Mouse (Mus musculus) heart, adult 8-10 months (tissue): Measurements from ENCODE around the gene Olfr1316. TPM values are rescaled to one million over a fixed set of nuclear protein-coding genes. Genes with fewer than 3 reads are reported as not detected.

ENCODE experiments used
- DNase-seq: peaks from one replicate; pipeline ENCODE4 v3.0.0; 2022; ENCODE audit warnings: low spot score
- total RNA-seq, 4 experiments: library from RNA; stranded (reverse); gene quantifications; 2 replicates each; pipeline ENCODE4 v1.2.4; 2022

Gene Olfr1316
- not detected for total RNA-seq

- no peak for DNase-seq
Measured at GRCm38 (mm10) chr2:112134877-112135276, at the start of gene Olfr1316. Olfr1316 (minus strand) TSS chr2:112134977.

DNA sequence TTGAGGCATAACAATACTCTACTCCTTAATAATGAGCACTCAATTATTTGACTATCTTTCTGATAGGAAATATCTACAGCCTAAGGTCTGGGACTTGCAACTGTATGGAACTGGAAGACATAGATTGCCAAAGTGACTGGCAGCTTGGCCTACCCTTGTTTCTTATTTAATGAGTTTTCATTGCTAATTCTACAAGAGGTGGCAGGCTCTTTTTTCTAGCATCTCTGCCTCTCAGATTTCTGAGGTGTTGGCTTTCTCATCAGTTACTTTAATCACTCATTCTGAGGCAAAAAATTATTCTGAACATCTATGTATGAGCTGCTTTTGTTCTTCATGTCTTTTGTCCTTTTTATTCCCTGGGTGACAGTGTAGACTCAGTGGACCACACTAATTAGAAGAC is 19.1 kb upstream of the Olfr1316 start, which contains the start of gene Olfr1318:
Olfr1318 (plus strand) TSS at position 301 of the 400 bp plus-strand sequence.
- no peak for DNase-seq

GRCm38 (mm10) chr2:112140029-112140428 is 5.3 kb upstream of the Olfr1316 start, which contains the start of gene Olfr1317:
Olfr1317 (plus strand) TSS chr2:112140329.
- DNase-seq = no peak

GRCm38 (mm10) chr2:112115340-112115739 is 19.4 kb downstream of the Olfr1316 start, which contains the start of gene Olfr1315-ps1:
Olfr1315-ps1 (minus strand) TSS chr2:112115440.
- no peak for DNase-seq

DNA sequence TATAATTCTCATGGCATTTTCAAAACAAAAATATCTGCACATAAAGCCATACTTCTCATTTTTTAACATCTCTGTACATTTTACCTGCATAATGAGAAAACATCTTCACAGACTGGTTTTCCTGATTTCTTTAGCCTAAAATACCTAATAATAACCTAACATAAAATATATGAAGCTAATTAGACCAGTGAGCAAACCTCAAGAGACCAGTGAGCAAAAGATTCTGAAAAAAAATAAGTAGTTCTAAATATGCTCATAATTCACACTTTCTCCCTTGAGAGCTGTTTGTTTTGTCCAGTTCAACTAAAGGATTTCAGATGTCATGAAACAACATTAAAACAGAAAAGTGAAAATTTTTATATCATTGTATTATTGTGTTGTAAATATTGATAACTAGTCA is 38.1 kb downstream of the Olfr1316 start, which contains the start of gene Olfr1314:
Olfr1314 (minus strand) TSS at position 101 of the 400 bp plus-strand sequence.
- no peak for DNase-seq

- DNase-seq = no peak
Measured at GRCm38 (mm10) chr2:112077743-112078142, 57.0 kb downstream of the Olfr1316 start, which contains the start of gene Olfr1313. Olfr1313 (minus strand) TSS chr2:112077843.

Other genes starting within 250 kb of the Olfr1316 start
- gene Olfr1306, start 218.7 kb downstream of the Olfr1316 start, total RNA-seq = not detected
- gene Olfr1307, start 185.5 kb downstream of the Olfr1316 start, total RNA-seq = under 1 TPM in 1 of 4 experiments, not detected in 3; under 0.01 TPM
- gene Olfr1308, start 170.0 kb downstream of the Olfr1316 start, total RNA-seq = not detected
- gene Olfr1309, start 144.7 kb downstream of the Olfr1316 start, total RNA-seq = not detected
- gene Olfr1310, start 122.3 kb downstream of the Olfr1316 start, total RNA-seq = not detected
- not detected for gene Olfr1311, start 110.6 kb downstream of the Olfr1316 start, total RNA-seq
- gene Olfr1312, start 84.7 kb downstream of the Olfr1316 start, total RNA-seq = not detected
- not detected for gene Olfr1313, start 57.1 kb downstream of the Olfr1316 start, total RNA-seq
- not detected for gene Olfr1314, start 38.2 kb downstream of the Olfr1316 start, total RNA-seq
- gene Olfr1315-ps1, start 19.5 kb downstream of the Olfr1316 start, total RNA-seq = not detected
- gene Olfr1317, start 5.4 kb upstream of the Olfr1316 start, total RNA-seq = not detected
- not detected for gene Olfr1318, start 19.2 kb upstream of the Olfr1316 start, total RNA-seq
- gene Lpcat4, start 104.5 kb upstream of the Olfr1316 start, total RNA-seq = 1 to 10 TPM; 2.6 to 3.6 (median 2.8) TPM
- gene Nutm1, start 124.3 kb upstream of the Olfr1316 start, total RNA-seq = not detected
- 10 to 100 TPM; 57.1 to 65.3 (median 63.2) TPM for gene Nop10, start 126.9 kb upstream of the Olfr1316 start, total RNA-seq
- gene Slc12a6, start 130.8 kb upstream of the Olfr1316 start, total RNA-seq = 10 to 100 TPM; 28.2 to 35.4 (median 31.2) TPM
- 1 to 10 TPM in 2 of 4 experiments, under 1 TPM in 2; 0.49 to 2.4 (median 0.91) TPM for gene Gm21985, start 131.3 kb upstream of the Olfr1316 start, total RNA-seq
- 10 to 100 TPM; 66.5 to 73.6 (median 70.5) TPM for gene Emc4, start 233.1 kb upstream of the Olfr1316 start, total RNA-seq
- gene Katnbl1, start 244.2 kb upstream of the Olfr1316 start, total RNA-seq = 1 to 10 TPM; 3.6 to 4.4 (median 4.1) TPM